Mouse (Mus musculus): ENCODE results near the gene Zfp598.

- no peak for TF ChIP-seq CTCF (IDR thresholded peaks at IDR 0.05; ENCODE audit: extremely low read depth, insufficient read depth, insufficient read length, insufficient replicate concordance)
- TF ChIP-seq POLR2A (IDR thresholded peaks at IDR 0.05; ENCODE audit: low read depth, low read length) = no peak
Measured at GRCm38 (mm10) chr17:24649581-24650069, 19.9 kb upstream of the Zfp598 start.
